Mouse (Mus musculus): ENCODE results near the gene Grid1.

- no peak for TF ChIP-seq CTCF (IDR thresholded peaks at IDR 0.05; ENCODE audit: low read depth, low read length)
- no peak for TF ChIP-seq POLR2A (IDR thresholded peaks at IDR 0.05; ENCODE audit: insufficient read depth, low read length)
- no peak for TF ChIP-seq EP300 (IDR thresholded peaks at IDR 0.05; ENCODE audit: insufficient read depth, low read depth, low read length)
Measured at GRCm38 (mm10) chr14:35192256-35192655, 372.3 kb downstream of the Grid1 start.
